Mouse (Mus musculus): Measurements from ENCODE around the gene Olfr263. TPM values are rescaled to one million over a fixed set of nuclear protein-coding genes. Genes with fewer than 3 reads are reported as not detected.
"Not testable (repeated sequence)": the region's sequence is repeated elsewhere in the genome, so short reads cannot be mapped to it uniquely, and the experiment has no call there.

Gene Olfr263
- total RNA-seq (2021), result not detected
- long read RNA-seq, experiment 1, result 0 reads
- long read RNA-seq, experiment 2, result 0 reads

- DNase-seq (ENCODE audit: low spot score in 2 of 2), result not testable (repeated sequence)
Measured at GRCm38 (mm10) chr13:21129339-21129738, at the start of gene Olfr263. TSS of gene Olfr263 (plus strand) at chr13:21129639.

GRCm38 (mm10) chr13:21082686-21083085 is 46.8 kb upstream of the Olfr263 start:
- no peak for DNase-seq (ENCODE audit: low spot score in 2 of 2)

GRCm38 (mm10) chr13:21109759-21110158 is 19.7 kb upstream of the Olfr263 start:
- no peak for DNase-seq (ENCODE audit: low spot score in 2 of 2)

- DNase-seq (ENCODE audit: low spot score in 2 of 2), result no peak
Measured at GRCm38 (mm10) chr13:21110441-21110840, 19.0 kb upstream of the Olfr263 start.

- not testable (repeated sequence) for DNase-seq (ENCODE audit: low spot score in 2 of 2)
Measured at GRCm38 (mm10) chr13:21111183-21111582, 18.3 kb upstream of the Olfr263 start, which contains the start of gene Olfr1369-ps1. TSS of gene Olfr1369-ps1 (plus strand) at chr13:21111483.

DNA sequence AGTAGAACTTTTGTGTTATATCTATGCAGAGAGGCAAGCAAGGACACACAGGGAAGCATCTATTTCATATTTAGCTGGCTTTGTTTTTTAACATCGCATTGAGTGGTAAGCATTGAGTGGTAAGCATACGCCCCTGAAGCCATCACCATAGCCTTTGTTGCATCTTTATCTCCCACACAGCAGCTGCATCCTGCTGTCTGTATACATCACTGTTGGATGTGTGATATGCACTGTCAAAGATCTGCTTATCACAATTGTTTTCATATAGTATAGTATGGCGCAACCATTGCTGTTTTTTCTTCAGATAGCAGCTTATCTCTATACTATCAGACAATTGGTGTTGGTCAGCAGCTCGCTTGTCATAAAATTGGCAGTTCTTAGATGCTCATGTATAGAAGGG is 15.3 kb upstream of the Olfr263 start:
- DNase-seq (ENCODE audit: low spot score in 2 of 2), result no peak

- DNase-seq (ENCODE audit: low spot score in 2 of 2), result no peak
Measured at GRCm38 (mm10) chr13:21142421-21142820, 13.0 kb downstream of the Olfr263 start.

DNA sequence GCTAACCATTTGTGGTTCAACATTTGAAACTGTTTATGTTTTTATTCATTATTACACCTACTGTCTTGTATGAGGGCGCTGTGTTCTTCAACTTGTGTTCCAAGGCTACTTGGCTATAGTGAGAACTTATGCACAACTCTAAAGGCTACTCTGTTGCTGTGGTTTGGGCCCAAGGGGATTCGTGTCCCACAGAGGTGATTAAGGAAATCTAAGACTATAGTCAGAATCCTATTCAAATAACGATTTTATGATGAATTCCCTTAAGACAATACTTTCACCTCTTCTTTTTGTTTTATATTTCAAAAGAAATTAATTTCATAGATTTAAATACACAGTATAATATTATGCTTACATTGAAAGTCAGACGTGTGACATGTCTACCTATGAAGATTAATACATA is 16.3 kb downstream of the Olfr263 start, which contains the start of gene Olfr1368:
Gene Olfr1368, minus strand, starts transcription at position 101 of the 400 bp plus-strand sequence.
- no peak for DNase-seq (ENCODE audit: low spot score in 2 of 2)

- DNase-seq (ENCODE audit: low spot score in 2 of 2), result no peak
Measured at GRCm38 (mm10) chr13:21155888-21156287, 26.4 kb downstream of the Olfr263 start.

GRCm38 (mm10) chr13:21158071-21158470 is 28.6 kb downstream of the Olfr263 start:
- DNase-seq (ENCODE audit: low spot score in 2 of 2), result no peak

DNA sequence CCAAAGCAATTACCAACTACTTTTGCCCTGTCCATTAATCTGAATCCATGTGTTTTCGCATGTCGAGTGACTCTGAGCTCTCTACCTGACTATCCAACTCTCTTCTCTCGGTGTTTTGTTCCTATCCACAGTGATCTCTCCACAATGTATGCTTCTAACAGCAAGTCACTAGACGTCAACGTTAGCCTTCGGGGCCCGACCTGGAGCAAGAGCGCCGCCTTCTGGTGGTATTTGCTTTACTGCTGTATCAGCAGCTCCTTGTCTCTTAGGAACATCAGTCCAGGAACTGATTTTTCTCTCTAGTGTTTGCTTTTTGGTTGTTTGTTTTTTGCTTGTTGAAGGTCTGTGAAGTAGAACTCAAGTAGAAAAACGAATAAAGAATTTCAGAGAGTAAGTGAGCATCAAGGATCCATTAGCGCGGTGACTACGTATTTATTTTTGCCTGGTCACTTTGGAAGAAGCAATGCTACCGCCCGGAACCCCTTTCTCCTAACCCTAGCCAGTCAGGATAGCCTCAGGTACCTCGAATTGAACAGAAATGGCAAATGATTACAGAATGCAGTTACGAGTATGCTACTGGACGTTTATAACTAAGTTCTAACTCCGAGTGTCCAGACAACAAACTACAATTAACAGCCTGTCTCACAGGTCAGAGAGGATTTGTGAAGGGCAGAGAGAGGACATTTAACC is 29.5 kb downstream of the Olfr263 start:
- DNase-seq (ENCODE audit: low spot score in 2 of 2), result peak; percentile 73 to 84

DNA sequence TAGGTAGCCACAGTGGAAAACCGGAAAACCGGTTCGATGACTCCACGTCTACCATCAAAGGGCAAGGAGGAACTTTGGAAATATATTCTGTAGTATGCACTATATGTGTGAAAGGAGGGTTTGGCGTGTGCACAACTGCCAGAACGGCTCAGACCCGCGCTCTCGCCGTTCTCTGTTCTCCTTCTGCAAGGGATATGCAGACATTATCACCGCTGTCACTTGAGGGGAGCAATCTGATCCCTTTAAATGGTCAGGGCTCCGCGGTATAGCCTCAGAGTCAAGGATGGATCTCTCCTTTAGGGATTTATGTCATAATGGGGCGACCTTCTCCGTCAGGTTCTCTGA is 30.0 kb downstream of the Olfr263 start:
- DNase-seq (ENCODE audit: low spot score in 2 of 2), result no peak

- DNase-seq (ENCODE audit: low spot score in 2 of 2), result no peak
Measured at GRCm38 (mm10) chr13:21160041-21160511, 30.6 kb downstream of the Olfr263 start.

DNA sequence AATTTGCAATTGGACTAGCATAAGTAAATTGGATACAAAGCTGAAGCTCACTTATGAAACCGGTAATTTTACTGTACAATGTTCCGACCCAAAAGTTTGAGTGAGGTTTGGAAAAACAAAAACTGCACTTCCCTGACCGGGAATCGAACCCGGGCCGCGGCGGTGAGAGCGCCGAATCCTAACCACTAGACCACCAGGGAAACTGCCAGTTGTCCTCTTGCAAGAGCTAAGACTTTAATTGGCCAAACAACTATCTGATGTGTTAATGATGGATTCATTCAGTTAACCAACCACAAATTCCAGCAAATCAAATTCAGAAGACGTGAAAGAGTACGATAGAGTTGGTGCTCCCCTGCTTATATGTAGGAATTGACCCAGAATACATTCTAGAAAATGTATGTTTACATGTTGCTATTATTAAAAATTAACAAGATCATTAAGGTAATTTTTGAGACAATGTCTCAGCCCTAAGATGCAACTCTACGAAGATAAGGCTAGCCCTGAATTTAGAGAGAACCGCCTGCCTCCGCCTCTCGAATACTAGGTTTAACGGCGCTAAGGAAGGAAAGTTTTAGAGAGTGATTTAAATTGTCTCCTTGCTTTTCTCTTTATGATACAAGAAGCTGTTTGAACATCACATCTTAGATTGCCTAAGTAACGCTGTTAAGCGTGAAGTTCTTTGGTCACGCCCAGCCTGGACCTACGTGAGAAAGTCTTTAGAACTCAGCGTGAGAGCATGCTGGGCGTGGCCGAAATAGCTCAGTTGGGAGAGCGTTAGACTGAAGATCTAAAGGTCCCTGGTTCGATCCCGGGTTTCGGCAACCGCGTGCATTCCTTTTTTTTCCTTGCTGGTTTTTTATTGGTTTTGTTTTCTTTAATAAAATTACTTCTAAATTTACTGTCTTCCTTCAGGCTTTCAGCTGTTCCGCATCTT is 31.5 kb downstream of the Olfr263 start:
- DNase-seq (ENCODE audit: low spot score in 2 of 2), result peak; percentile 83 to 86

GRCm38 (mm10) chr13:21161591-21161990 is 32.2 kb downstream of the Olfr263 start:
- no peak for DNase-seq (ENCODE audit: low spot score in 2 of 2)

GRCm38 (mm10) chr13:21162591-21162990 is 33.2 kb downstream of the Olfr263 start:
- DNase-seq (ENCODE audit: low spot score in 2 of 2), result no peak

DNA sequence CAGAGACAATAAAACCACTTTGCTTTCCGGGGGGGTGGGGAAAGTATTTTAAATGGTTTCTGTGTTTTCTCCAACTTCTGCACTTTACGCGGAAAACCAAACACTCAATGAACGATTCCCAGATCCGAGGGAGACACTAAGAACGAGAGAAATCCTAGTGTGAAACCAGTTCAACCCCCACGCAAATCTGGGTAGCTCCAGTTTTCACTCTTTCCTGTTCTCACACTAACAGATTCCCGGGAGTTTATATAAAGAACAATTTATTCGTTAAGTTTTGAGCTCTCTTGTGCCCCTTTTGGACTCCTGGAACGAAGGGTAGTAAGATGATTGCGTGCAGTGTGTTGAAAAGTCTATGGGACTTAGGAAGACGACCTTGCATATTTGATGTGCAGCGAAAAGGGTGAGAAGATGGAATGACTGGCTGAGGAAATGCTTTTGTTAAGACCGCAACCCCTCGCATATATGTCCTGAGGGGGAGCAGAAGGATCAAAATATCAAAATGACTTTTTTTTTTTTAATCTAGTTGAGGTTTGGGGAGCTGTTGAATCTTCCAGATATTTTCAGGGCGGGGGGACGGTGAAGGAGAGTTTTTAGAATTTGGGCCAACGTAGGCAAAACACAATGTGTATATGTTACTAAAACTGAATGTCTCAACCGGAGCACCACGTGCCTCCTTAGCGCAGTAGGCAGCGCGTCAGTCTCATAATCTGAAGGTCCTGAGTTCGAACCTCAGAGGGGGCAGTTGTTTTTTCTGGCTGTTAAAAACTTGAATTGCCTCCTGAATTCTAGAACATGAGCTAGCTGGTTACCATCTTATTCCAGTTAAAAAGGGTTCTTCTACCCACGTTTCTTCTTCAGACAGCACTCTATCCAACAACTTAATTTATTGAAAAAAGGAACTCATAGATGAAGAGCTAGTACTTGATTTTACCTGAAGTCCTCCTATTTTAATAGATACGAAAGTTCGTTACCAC is 37.8 kb downstream of the Olfr263 start:
- DNase-seq (ENCODE audit: low spot score in 2 of 2), result peak; percentile 53 to 56

DNA sequence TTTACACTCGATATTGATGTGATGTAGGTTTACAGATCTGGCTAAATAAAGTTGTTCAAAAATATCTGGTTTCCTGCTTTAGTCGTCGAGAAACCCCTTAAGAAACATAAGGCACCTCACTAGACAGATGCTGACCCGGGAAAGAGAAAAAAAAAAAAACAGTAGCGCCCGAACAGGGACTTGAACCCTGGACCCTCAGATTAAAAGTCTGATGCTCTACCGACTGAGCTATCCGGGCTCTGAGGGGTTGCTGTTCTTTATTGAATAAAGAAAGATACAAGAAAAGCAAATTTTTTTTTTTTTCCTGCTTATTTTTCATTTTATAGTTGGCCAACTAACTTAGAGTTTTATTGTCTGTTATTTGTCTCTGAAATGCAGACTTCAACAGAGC is 38.5 kb downstream of the Olfr263 start:
- DNase-seq (ENCODE audit: low spot score in 2 of 2), result no peak

DNA sequence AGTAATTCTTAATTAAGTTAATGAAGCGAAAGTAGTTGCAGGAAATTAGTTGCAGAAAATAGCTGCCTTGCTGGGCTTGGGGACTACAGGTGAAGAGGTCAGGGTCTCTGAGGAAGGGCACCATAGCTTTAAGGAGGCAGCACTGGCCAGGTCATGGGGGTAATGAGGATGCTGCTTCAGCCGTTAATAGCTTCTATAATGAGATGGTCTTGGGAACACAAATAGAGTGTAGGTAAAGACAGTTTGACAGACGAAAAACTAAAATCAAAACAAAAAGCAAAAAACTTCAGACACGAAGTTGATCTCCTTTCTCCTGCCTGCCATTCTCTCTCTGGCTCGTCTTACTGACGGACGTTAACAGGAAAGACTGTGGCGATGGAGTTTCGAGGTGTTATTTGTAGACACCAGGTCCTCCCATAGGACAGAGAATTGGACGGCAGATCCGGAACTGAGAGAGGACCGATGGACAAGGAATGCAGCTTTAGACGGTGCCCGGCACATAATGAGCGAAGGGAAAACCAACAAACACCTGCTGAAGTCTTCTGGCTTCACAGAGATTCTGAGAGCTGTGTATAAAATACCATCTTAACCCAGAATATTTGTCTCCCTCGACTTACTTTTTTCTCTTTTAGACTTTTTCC is 39.1 kb downstream of the Olfr263 start:
- no peak for DNase-seq (ENCODE audit: low spot score in 2 of 2)

DNA sequence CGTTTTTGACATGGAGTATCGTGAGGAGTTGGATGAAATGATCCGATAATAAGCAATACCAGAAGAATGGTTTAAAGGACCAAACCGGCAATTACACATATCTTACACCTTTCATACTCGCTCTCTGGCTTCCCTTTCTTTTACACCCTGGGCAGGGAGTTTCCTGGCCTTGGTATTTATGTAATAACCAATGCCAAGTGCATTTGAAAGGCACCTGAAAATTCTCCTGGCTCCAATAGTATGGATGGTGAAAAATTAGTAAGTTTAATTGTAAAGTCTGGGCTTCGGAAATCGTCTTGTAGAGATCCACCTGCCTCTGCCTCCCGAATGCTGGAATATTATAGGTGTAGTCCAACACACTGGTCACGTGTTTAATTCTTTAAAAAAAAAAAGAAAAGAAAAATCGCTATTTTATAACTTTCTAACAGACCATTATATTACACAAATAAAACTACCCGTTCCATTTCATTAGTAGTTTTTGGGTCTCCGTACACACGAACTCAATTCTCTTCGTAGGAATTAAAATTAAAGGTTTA is 39.8 kb downstream of the Olfr263 start:
- DNase-seq (ENCODE audit: low spot score in 2 of 2), result no peak

All from gastrocnemius, postnatal 4 days (tissue).